Mouse (Mus musculus) ES-Bruce4 (cell line): ENCODE measurements at regions not wholly inside any gene's neighbourhood (a gene's known extent, or its start where the extent isn't known, plus 50 kb on each side); places are given as distances from the start of the nearest gene placed in this dataset.

Source experiments
- CTCF ChIP-seq: IDR thresholded peaks from one replicate; pipeline ENCODE4 v1.8.1; 2011; ENCODE audit warnings: low read depth, low read length
- EP300 ChIP-seq: IDR thresholded peaks from 2 replicates; pipeline ENCODE4 v1.6.1; 2011; ENCODE audit warnings: low read depth, low read length; ENCODE audit not compliant: insufficient read depth
- POLR2A ChIP-seq: IDR thresholded peaks from one replicate; pipeline ENCODE4 v1.8.1; 2011; ENCODE audit warnings: low read length; ENCODE audit not compliant: insufficient read depth

GRCm38 (mm10) chr6:117379904-117380303, 211.6 kb downstream of the Cxcl12 start:
- TF ChIP-seq CTCF (no peak), POLR2A (no peak), EP300 (no peak)
